In the genomic region with DNA sequence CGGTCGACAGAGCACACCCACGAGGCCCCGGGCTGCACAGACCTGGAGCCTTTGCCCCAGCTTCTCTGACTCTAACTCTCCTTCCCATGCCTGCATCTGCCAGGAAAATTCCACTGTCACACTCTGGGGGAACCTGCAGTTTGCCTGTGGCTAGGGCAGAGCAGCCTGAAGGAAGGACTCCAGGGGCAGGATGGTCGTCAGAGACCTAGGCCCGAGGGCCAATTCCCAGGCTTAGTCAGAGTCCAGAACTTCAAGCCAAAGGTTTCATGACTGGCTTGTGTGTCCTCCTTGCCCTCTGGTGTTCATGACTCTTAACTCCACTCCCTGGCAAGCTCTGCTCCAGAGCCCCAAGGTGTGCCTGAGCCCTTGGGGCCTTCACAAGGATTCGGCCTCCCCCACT, we compare ENCODE assay signal across 25 mouse cellular contexts. TPM values are rescaled to one million over a fixed set of nuclear protein-coding genes. Genes with fewer than 3 reads are reported as not detected.
"Had no signal": no experiment of that assay in that cellular context is flagged by ENCODE, and none has a peak within 500 bp of the region (broad histone marks: within the 10 kb centered on the region; RNA-seq: fewer than 3 reads in every experiment).

No protein-coding gene starts in this region.

- H3K9me3 ChIP-seq: heart, embryonic 13.5 days; heart, embryonic 15.5 days; hindbrain, embryonic 15.5 days; limb, embryonic 13.5 days; limb, embryonic 15.5 days; liver, embryonic 12.5 days had no signal

- H3K4me3 ChIP-seq: gastrocnemius, adult 2 months; heart, embryonic 13.5 days; heart, embryonic 15.5 days; hindbrain, embryonic 15.5 days; limb, embryonic 13.5 days; limb, embryonic 15.5 days; liver, embryonic 12.5 days had no signal

- H3K36me3 ChIP-seq: heart, embryonic 13.5 days; heart, embryonic 15.5 days; hindbrain, embryonic 15.5 days; limb, embryonic 13.5 days; limb, embryonic 15.5 days; liver, embryonic 12.5 days had no signal

- H3K4me2 ChIP-seq: heart, embryonic 11.5 days; heart, embryonic 13.5 days; heart, embryonic 15.5 days; hindbrain, embryonic 15.5 days; limb, embryonic 13.5 days; limb, embryonic 15.5 days; liver, embryonic 12.5 days had no signal

- H3K4me1 ChIP-seq: heart, embryonic 13.5 days had no signal

- DNase-seq: gastrocnemius, adult 2 months; gastrocnemius, postnatal 10 days; gastrocnemius, postnatal 25 days; heart, adult 18-20 months; heart, postnatal 14 days; heart, postnatal 36 days; kidney, adult 11 months; kidney, adult 2 months; kidney, adult 9 months; kidney, postnatal 14 days; kidney, postnatal 36 days; layer of hippocampus, adult 9-11 months; layer of hippocampus, postnatal 36 days; left cerebral cortex, postnatal 4 days had no signal

- H3K27me3 ChIP-seq: hindbrain, embryonic 15.5 days had no signal

- H3K9ac ChIP-seq: heart, embryonic 13.5 days; heart, embryonic 15.5 days; hindbrain, embryonic 15.5 days; limb, embryonic 13.5 days; limb, embryonic 15.5 days; liver, embryonic 12.5 days; liver, embryonic 14.5 days had no signal

- H3K27ac ChIP-seq: gastrocnemius, adult 2 months; heart, embryonic 13.5 days; heart, embryonic 15.5 days; hindbrain, embryonic 15.5 days; hindbrain, postnatal 0 days; limb, embryonic 13.5 days; limb, embryonic 15.5 days; liver, embryonic 12.5 days; liver, embryonic 14.5 days had no signal

- ATAC-seq: hindbrain, postnatal 0 days; intestine, embryonic 16.5 days; liver, embryonic 12.5 days had no signal

RNA-seq across cellular contexts. Expression of gene Gm266, which starts 17.4 kb away (rescaled TPM):
- polyA plus RNA-seq: liver, adult 2 months had no signal
